Mouse (Mus musculus) lung, adult 2 months (tissue): ENCODE measurements around the gene Atf7ip.

ENCODE experiments used
- CTCF ChIP-seq: fragments of 200-500 bp; IDR thresholded peaks from 2 replicates; pipeline ENCODE4 v1.5.1; 2011; ENCODE audit warnings: mild to moderate bottlenecking, low read length, control low read depth; ENCODE audit not compliant: insufficient read depth
- POLR2A ChIP-seq: fragments of 200-500 bp; IDR thresholded peaks from 2 replicates; pipeline ENCODE4 v1.6.1; 2011; ENCODE audit warnings: low read depth, mild to moderate bottlenecking, control low read depth, low read length, borderline replicate concordance; ENCODE audit errors: extremely low read depth

- no peak for TF ChIP-seq POLR2A
- no peak for TF ChIP-seq CTCF
These were observed 49.0 kb downstream of the Atf7ip start for GRCm38 (mm10) chr6:136554774-136555522.
